Mouse (Mus musculus): ENCODE data around the gene Snrnp35. TPM values are rescaled to one million over a fixed set of nuclear protein-coding genes. Genes with fewer than 3 reads are reported as not detected.

Snrnp35 gene
- total RNA-seq, 2 experiments from 2014 or later, result 26.7 to 32.0 TPM

GRCm38 (mm10) chr5:124535016-124535415 lies 52.1 kb downstream of the Snrnp35 start:
- no peak for DNase-seq (ENCODE audit: low spot score in 2 of 2)

GRCm38 (mm10) chr5:124536776-124537175 lies 53.8 kb downstream of the Snrnp35 start:
- DNase-seq (ENCODE audit: low spot score in 2 of 2), result peak in 1 of 2 experiments; percentile 37

GRCm38 (mm10) chr5:124538813-124539792 lies 56.2 kb downstream of the Snrnp35 start:
- no peak for DNase-seq (ENCODE audit: low spot score in 2 of 2)

GRCm38 (mm10) chr5:124539905-124540304 lies 57.0 kb downstream of the Snrnp35 start:
- DNase-seq (ENCODE audit: low spot score in 2 of 2), result no peak

GRCm38 (mm10) chr5:124540383-124540786 lies 57.5 kb downstream of the Snrnp35 start, which contains the start of gene Tmed2:
TSS of gene Tmed2 (plus strand) at chr5:124540695.
- peak; percentile 89 to 94 for DNase-seq (ENCODE audit: low spot score in 2 of 2)

Other genes starting within 250 kb of the Snrnp35 start
- 10 to 100 TPM; 24.7 to 28.9 TPM for gene Pitpnm2, start 233.4 kb upstream of the Snrnp35 start, total RNA-seq (2021)
- gene Mphosph9, start 155.2 kb upstream of the Snrnp35 start, total RNA-seq (2021), result 1 to 10 TPM; 7.7 to 9.7 TPM
- gene 2810006K23Rik, start 155.0 kb upstream of the Snrnp35 start, total RNA-seq (2021), result 10 to 100 TPM in 1 of 2 experiments, 1 to 10 TPM in 1; 9.8 to 11.5 TPM
- gene Cdk2ap1, start 120.1 kb upstream of the Snrnp35 start, total RNA-seq (2021), result 100 to 1,000 TPM; 214 TPM
- gene Sbno1, start 57.1 kb upstream of the Snrnp35 start, total RNA-seq (2021), result 10 to 100 TPM; 50.3 to 57.9 TPM
- gene Kmt5a, start 43.2 kb upstream of the Snrnp35 start, total RNA-seq (2021), result 10 to 100 TPM; 43.3 to 44.8 TPM
- 10 to 100 TPM; 10.3 to 12.8 TPM for gene Rilpl2, start 4.8 kb upstream of the Snrnp35 start, total RNA-seq (2021)
- 10 to 100 TPM; 60.9 to 75.3 TPM for gene Rilpl1, start 48.3 kb downstream of the Snrnp35 start, total RNA-seq (2021)
- gene Tmed2, start 57.6 kb downstream of the Snrnp35 start, total RNA-seq (2021), result 100 to 1,000 TPM; 174 to 192 TPM
- 10 to 100 TPM in 1 of 2 experiments, 1 to 10 TPM in 1; 7.4 to 11.1 TPM for gene Ddx55, start 69.7 kb downstream of the Snrnp35 start, total RNA-seq (2021)
- gene Eif2b1, start 96.0 kb downstream of the Snrnp35 start, total RNA-seq (2021), result 10 to 100 TPM; 47.4 to 47.9 TPM
- gene Gtf2h3, start 96.0 kb downstream of the Snrnp35 start, total RNA-seq (2021), result 10 to 100 TPM; 22.6 to 24.8 TPM
- gene Atp6v0a2, start 145.4 kb downstream of the Snrnp35 start, total RNA-seq (2021), result 10 to 100 TPM; 26.5 to 31.4 TPM
- under 1 TPM; 0.10 TPM for gene Dnah10, start 242.0 kb downstream of the Snrnp35 start, total RNA-seq (2021)